Comparison of ENCODE assay signal across 16 mouse cellular contexts in the genomic region with DNA sequence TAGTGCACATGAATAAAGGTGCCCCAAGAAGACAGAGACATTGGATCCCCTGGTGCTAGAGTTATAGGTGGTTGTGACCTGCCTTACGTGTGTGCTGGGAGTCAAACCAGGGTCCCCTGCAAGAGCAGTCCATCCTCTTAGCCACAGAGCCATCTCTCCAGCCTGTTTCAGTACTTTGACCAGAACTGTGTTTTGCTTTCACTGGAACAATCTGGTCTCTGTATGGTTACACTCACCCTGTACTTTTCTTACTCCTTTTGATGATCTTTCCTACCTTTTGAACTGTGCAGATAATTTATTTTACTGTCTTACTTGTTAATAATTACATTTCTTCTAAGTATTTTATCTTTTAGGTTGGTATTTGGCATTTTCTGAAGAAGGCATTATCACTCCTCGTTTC.
"Had no signal": no experiment of that assay in that cellular context is flagged by ENCODE, and none has a peak within 500 bp of the region (broad histone marks: within the 10 kb centered on the region; RNA-seq: fewer than 3 reads in every experiment).

No protein-coding gene starts in this region.

- H3K36me3 ChIP-seq: neural tube, embryonic 13.5 days; neural tube, embryonic 15.5 days; stomach, embryonic 15.5 days had no signal

- DNase-seq: retina, postnatal 1 day; right cerebral cortex, adult 18-20 months; right cerebral cortex, postnatal 14 days; right cerebral cortex, postnatal 25 days; right cerebral cortex, postnatal 4 days; spleen, adult 18-20 months; thymus, adult 18-20 months; thymus, adult 2 months; thymus, postnatal 14 days; thymus, postnatal 25 days; thymus, postnatal 36 days; thymus, postnatal 4 days had no signal

- H3K27ac ChIP-seq: neural tube, embryonic 13.5 days; neural tube, embryonic 15.5 days; stomach, embryonic 15.5 days; stomach, postnatal 0 days had no signal

- H3K27me3 ChIP-seq: neural tube, embryonic 13.5 days; neural tube, embryonic 15.5 days; stomach, embryonic 15.5 days had no signal

- H3K4me2 ChIP-seq: neural tube, embryonic 13.5 days; neural tube, embryonic 15.5 days; stomach, embryonic 15.5 days had no signal

- H3K9ac ChIP-seq: neural tube, embryonic 13.5 days; neural tube, embryonic 15.5 days; stomach, embryonic 15.5 days had no signal

- H3K4me3 ChIP-seq: neural tube, embryonic 13.5 days; neural tube, embryonic 15.5 days; stomach, embryonic 15.5 days had no signal

- H3K9me3 ChIP-seq: neural tube, embryonic 13.5 days; neural tube, embryonic 15.5 days; stomach, embryonic 15.5 days had no signal

- H3K4me1 ChIP-seq: neural tube, embryonic 13.5 days; neural tube, embryonic 15.5 days; stomach, embryonic 15.5 days had no signal
